Mouse (Mus musculus) hindbrain, embryonic 11.5 days (tissue): Measurements from ENCODE around the gene Slc28a1. TPM values are rescaled to one million over a fixed set of nuclear protein-coding genes. Genes with fewer than 3 reads are reported as not detected.
A peak's percentile ranks its signal among the peaks of the same experiment; 100 is the strongest.

ENCODE experiments used
- ATAC-seq: fragments of 200-750 bp; cut with Nextera tagmentation; 2 replicates; pipeline ENCODE4 v1.8.0; 2017; ENCODE audit warnings: mild to moderate bottlenecking, moderate TSS enrichment, moderate library complexity; ENCODE audit not compliant: low FRiP score
- DNase-seq: peaks from one replicate; pipeline ENCODE4 v3.0.0-alpha.2; 2015; ENCODE audit warnings: low spot score
- H3K27ac ChIP-seq: fragments of 300-500 bp; sonication (generic); 2 replicates; pipeline ENCODE4 v1.5.1; 2014; ENCODE audit warnings: mild to moderate bottlenecking, low read depth, low read length
- H3K27me3 ChIP-seq: fragments of 300-500 bp; sonication (generic); 2 replicates; pipeline ENCODE4 v1.6.1; 2014; ENCODE audit warnings: mild to moderate bottlenecking, low read length, moderate library complexity, mixed read lengths; ENCODE audit not compliant: control insufficient read depth, insufficient read depth
- H3K36me3 ChIP-seq: fragments of 300-500 bp; sonication (generic); 2 replicates; pipeline ENCODE4 v1.6.1; 2014; ENCODE audit warnings: mild to moderate bottlenecking, low read length, moderate library complexity, mixed read lengths; ENCODE audit not compliant: control insufficient read depth, insufficient read depth
- H3K4me1 ChIP-seq: fragments of 300-500 bp; sonication (generic); replicated peaks from 2 replicates; pipeline ENCODE4 v1.6.1; 2014; ENCODE audit warnings: low read length, mixed read lengths; ENCODE audit not compliant: control insufficient read depth, insufficient read depth
- H3K4me2 ChIP-seq: fragments of 300-500 bp; sonication (generic); replicated peaks from 2 replicates; pipeline ENCODE4 v1.6.1; 2014; ENCODE audit warnings: mild to moderate bottlenecking, low read depth, low read length
- H3K4me3 ChIP-seq: fragments of 300-500 bp; sonication (generic); 2 replicates; pipeline ENCODE4 v1.5.1; 2014; ENCODE audit warnings: low read depth, low read length
- H3K9ac ChIP-seq: fragments of 300-500 bp; sonication (generic); 2 replicates; pipeline ENCODE4 v1.6.1; 2014; ENCODE audit warnings: low read depth, low read length
- H3K9me3 ChIP-seq: fragments of 300-500 bp; sonication (generic); 2 replicates; pipeline ENCODE4 v1.6.1; 2016; ENCODE audit warnings: low read length; ENCODE audit not compliant: control insufficient read depth
- whole genome bisulfite sequencing: fragments of 180-500 bp; shearing (Covaris S2); extraction: QIAGEN DNeasy Blood & Tissue Kit; methylation state at CpG from one replicate; pipeline ENCODE4 v1.1.7; 2014; 5-methylcytosine and 5-hydroxymethylcytosine counted together
- polyA plus RNA-seq: library from polyadenylated mRNA; unstranded; fragments of >200 nt; fragmentation: Nextera tagmentation; extraction: Ambion mirVana; gene quantifications from 2 replicates; pipeline ENCODE4 v1.2.1, GENCODE M21; 2014

Gene Slc28a1
- 0.06 TPM in 1 of 2 replicates, not detected in the other for polyA plus RNA-seq

DNA sequence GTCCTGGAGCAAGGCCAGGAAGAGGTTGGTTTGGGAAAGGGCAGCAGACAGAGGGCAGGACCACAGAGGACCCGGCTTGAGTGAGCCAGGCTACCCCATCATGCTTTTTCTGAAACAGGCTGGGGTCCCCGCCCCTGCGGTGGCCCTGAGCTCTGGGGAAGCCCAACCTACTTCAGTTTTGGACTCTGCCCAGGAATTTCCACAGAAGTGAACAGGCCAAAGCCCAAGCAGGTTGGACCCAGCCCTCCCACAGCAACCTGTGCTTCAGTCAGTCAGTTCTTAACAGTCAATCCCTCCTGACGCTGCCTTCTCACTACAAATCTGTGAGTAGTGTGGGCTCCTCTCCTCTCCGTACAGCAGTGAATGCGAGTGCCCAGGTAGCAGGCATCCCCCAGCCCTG is at the start of gene Slc28a1:
Gene Slc28a1, plus strand, starts transcription at position 245 of the 400 bp plus-strand sequence.
- WGBS = 83% methylated on average over 6 of the region's 6 CpGs
- Histone ChIP-seq H3K4me3 (no peak within 1 kb of the TSS), H3K9me3 (no peaks in the 10 kb centered on the region), H3K36me3 (no peaks in the 10 kb centered on the region), H3K27me3 (no peaks in the 10 kb centered on the region), H3K4me1 (no peaks in the 10 kb centered on the region), H3K9ac (no peak within 1 kb of the TSS), H3K4me2 (no peak within 1 kb of the TSS), H3K27ac (no peak within 1 kb of the TSS)
- ATAC-seq (no peak), DNase-seq (no peak)

DNA sequence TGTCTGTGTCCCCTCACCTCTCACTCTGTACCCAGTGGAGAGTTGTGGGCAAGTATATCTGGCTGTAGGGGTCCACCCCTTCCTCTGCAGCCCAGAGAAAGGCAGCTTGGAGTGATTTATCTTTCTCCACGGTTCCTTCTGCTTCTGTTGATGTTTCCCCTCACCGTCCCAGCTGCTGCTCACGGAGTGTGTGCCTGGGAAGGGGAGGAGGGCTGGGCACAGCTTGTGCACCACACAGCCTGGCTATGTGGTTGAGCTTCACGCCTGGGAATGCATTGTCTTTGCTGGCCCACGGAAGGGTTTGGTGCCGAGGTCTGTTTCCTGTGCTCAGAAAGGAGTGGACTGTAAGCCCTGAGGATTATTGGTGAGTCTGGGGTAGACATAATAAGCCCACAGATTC is 47.9 kb upstream of the Slc28a1 start:
- H3K4me2 ChIP-seq = no peak overlapping the region
- no peak for ATAC-seq
- no peaks in the 10 kb centered on the region for H3K36me3 ChIP-seq
- H3K9ac ChIP-seq = no peak overlapping the region
- no peak overlapping the region; the same call in 1 of the 2 replicates for H3K27ac ChIP-seq
- no peaks in the 10 kb centered on the region for H3K9me3 ChIP-seq
- H3K4me3 ChIP-seq = no peak overlapping the region
- DNase-seq = no peak
- H3K4me1 ChIP-seq = no peaks in the 10 kb centered on the region
- no peaks in the 10 kb centered on the region for H3K27me3 ChIP-seq
- WGBS = 48% methylated on average over 6 of the region's 6 CpGs

- Histone ChIP-seq H3K4me3 (no peak overlapping the region), H3K4me2 (no peak overlapping the region), H3K9me3 (no peaks in the 10 kb centered on the region), H3K27ac (no peak overlapping the region), H3K27me3 (no peaks in the 10 kb centered on the region), H3K9ac (no peak overlapping the region), H3K36me3 (no peaks in the 10 kb centered on the region), H3K4me1 (no peaks in the 10 kb centered on the region)
- ATAC-seq = no peak
- DNase-seq = no peak
- WGBS = 46% methylated on average over 5 of the region's 5 CpGs
These were observed 42.1 kb upstream of the Slc28a1 start for GRCm38 (mm10) chr7:81072463-81072862.

- DNase-seq (no peak), ATAC-seq (no peak)
- no peak overlapping the region for H3K9ac ChIP-seq
- no peaks in the 10 kb centered on the region for H3K4me1 ChIP-seq
- no peak overlapping the region for H3K4me3 ChIP-seq
- no peak overlapping the region for H3K4me2 ChIP-seq
- no peaks in the 10 kb centered on the region for H3K9me3 ChIP-seq
- no peaks in the 10 kb centered on the region for H3K36me3 ChIP-seq
- WGBS = 88% methylated on average over 5 of the region's 5 CpGs
- no peak overlapping the region for H3K27ac ChIP-seq
- H3K27me3 ChIP-seq = no peaks in the 10 kb centered on the region
These were observed 41.3 kb upstream of the Slc28a1 start for GRCm38 (mm10) chr7:81073273-81073672.

GRCm38 (mm10) chr7:81074546-81074945 is 40.1 kb upstream of the Slc28a1 start:
- DNase-seq = peak; percentile 19
- H3K4me1 ChIP-seq = no peaks in the 10 kb centered on the region
- no peak overlapping the region for H3K4me3 ChIP-seq
- H3K36me3 ChIP-seq = no peaks in the 10 kb centered on the region
- no peak overlapping the region for H3K9ac ChIP-seq
- H3K27ac ChIP-seq = no peak overlapping the region
- no peaks in the 10 kb centered on the region for H3K9me3 ChIP-seq
- no peak for ATAC-seq
- H3K27me3 ChIP-seq = no peaks in the 10 kb centered on the region
- H3K4me2 ChIP-seq = no peak overlapping the region
- WGBS = 53% methylated on average over 9 of the region's 9 CpGs

GRCm38 (mm10) chr7:81075299-81075698 is 39.3 kb upstream of the Slc28a1 start:
- no peaks in the 10 kb centered on the region for H3K27me3 ChIP-seq
- no peak overlapping the region for H3K4me2 ChIP-seq
- no peak overlapping the region for H3K4me3 ChIP-seq
- no peak overlapping the region for H3K9ac ChIP-seq
- H3K9me3 ChIP-seq = no peaks in the 10 kb centered on the region
- no peaks in the 10 kb centered on the region for H3K36me3 ChIP-seq
- 67% methylated on average over 7 of the region's 7 CpGs for WGBS
- no peaks in the 10 kb centered on the region for H3K4me1 ChIP-seq
- DNase-seq = no peak
- H3K27ac ChIP-seq = no peak overlapping the region
- ATAC-seq = no peak

- H3K4me1 ChIP-seq = no peaks in the 10 kb centered on the region
- H3K27ac ChIP-seq = no peak overlapping the region
- WGBS = 84% methylated on average over 5 of the region's 5 CpGs
- no peaks in the 10 kb centered on the region for H3K36me3 ChIP-seq
- ATAC-seq (no peak), DNase-seq (no peak)
- H3K4me2 ChIP-seq = no peak overlapping the region
- H3K9ac ChIP-seq = no peak overlapping the region
- no peaks in the 10 kb centered on the region for H3K27me3 ChIP-seq
- H3K9me3 ChIP-seq = no peaks in the 10 kb centered on the region
- no peak overlapping the region for H3K4me3 ChIP-seq
These were observed 38.9 kb upstream of the Slc28a1 start for GRCm38 (mm10) chr7:81075732-81076131.

- 76% methylated on average over 6 of the region's 6 CpGs for WGBS
- Histone ChIP-seq H3K27ac (no peak overlapping the region), H3K4me3 (no peak overlapping the region), H3K9ac (no peak overlapping the region), H3K4me2 (no peak overlapping the region), H3K27me3 (no peaks in the 10 kb centered on the region), H3K4me1 (no peaks in the 10 kb centered on the region), H3K9me3 (no peaks in the 10 kb centered on the region), H3K36me3 (no peaks in the 10 kb centered on the region)
- no peak for DNase-seq
- ATAC-seq = no peak
These were observed 37.6 kb upstream of the Slc28a1 start for GRCm38 (mm10) chr7:81077009-81077408.

- no peak overlapping the region for H3K9ac ChIP-seq
- H3K27me3 ChIP-seq = no peaks in the 10 kb centered on the region
- H3K9me3 ChIP-seq = no peaks in the 10 kb centered on the region
- ATAC-seq (no peak), DNase-seq (no peak)
- 97% methylated on average over 6 of the region's 6 CpGs for WGBS
- H3K4me3 ChIP-seq = no peak overlapping the region
- H3K4me1 ChIP-seq = no peaks in the 10 kb centered on the region
- H3K27ac ChIP-seq = no peak overlapping the region
- no peak overlapping the region for H3K4me2 ChIP-seq
- H3K36me3 ChIP-seq = no peaks in the 10 kb centered on the region
These were observed 35.9 kb upstream of the Slc28a1 start for GRCm38 (mm10) chr7:81078740-81079139.
